Mouse (Mus musculus) bone marrow macrophage, adult 2 months (primary cell): ENCODE data around the gene Tmem199. TPM values are rescaled to one million over a fixed set of nuclear protein-coding genes. Genes with fewer than 3 reads are reported as not detected.
"Not testable (repeated sequence)": the region's sequence is repeated elsewhere in the genome, so short reads cannot be mapped to it uniquely, and the experiment has no call there.

Experiments used
- H3K27ac ChIP-seq: 2 replicates; pipeline ENCODE4 v1.5.1; 2012; ENCODE audit warnings: low read depth, low read length; ENCODE audit not compliant: insufficient read depth
- H3K4me1 ChIP-seq: 2 replicates; pipeline ENCODE4 v1.6.1; 2012; ENCODE audit warnings: low read length; ENCODE audit not compliant: control insufficient read depth, insufficient read depth
- H3K4me3 ChIP-seq: 2 replicates; pipeline ENCODE4 v1.5.1; 2012; ENCODE audit warnings: mild to moderate bottlenecking, low read length, moderate library complexity; ENCODE audit not compliant: insufficient read depth
- CTCF ChIP-seq: IDR thresholded peaks from 2 replicates; pipeline ENCODE4 v1.5.1; 2012; ENCODE audit warnings: low read depth, mild to moderate bottlenecking, low read length, moderate library complexity
- POLR2A ChIP-seq: IDR thresholded peaks from 2 replicates; pipeline ENCODE4 v1.6.1; 2012; ENCODE audit warnings: mild to moderate bottlenecking, low read depth, low read length, borderline replicate concordance
- polyA plus RNA-seq: library from polyadenylated mRNA; stranded (reverse); fragments of >200 nt; gene quantifications from 2 replicates; pipeline ENCODE4 v1.2.4, GENCODE M21; 2012; ENCODE audit not compliant: missing spikeins, insufficient read depth, insufficient read length

Gene Tmem199
- polyA plus RNA-seq, 1 experiment, result 21.9 TPM

DNA sequence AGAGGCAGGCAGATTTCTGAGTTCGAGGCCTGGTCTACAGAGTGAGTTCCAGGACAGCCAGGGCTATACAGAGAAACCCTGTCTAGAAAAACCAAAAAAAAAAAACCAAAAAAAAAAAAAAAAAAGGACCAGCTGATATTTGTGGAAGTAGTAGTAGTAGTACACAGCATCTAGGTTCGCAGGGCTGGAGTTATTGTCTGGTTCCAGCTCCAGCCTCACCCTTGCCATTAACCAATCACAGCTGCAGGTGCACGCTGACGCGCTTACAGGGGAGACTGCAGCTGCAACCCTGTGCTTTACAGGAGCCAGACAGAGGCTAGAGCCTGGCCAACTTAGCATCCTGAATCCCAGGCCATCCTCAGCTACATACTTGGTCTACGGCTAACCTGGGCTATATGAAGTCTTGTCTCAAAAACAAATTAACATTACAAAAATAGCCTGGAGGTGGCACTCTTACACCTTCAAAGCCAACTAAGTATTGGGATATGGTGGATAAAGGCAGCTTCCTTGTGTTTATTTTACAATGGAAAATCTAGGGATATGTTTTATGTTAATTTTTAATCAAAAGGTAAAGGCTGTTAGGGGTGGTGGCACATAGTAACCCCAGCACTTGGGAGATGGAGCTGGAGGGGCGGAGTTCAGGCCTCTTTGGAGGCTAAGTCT, 32.6 kb upstream of the Tmem199 start:
- TF ChIP-seq POLR2A, result no peak
- TF ChIP-seq CTCF, result no peak
- Histone ChIP-seq H3K27ac (no peak overlapping the region), H3K4me3 (no peak overlapping the region), H3K4me1 (peaks cover 26% of the 10 kb centered on the region)

DNA sequence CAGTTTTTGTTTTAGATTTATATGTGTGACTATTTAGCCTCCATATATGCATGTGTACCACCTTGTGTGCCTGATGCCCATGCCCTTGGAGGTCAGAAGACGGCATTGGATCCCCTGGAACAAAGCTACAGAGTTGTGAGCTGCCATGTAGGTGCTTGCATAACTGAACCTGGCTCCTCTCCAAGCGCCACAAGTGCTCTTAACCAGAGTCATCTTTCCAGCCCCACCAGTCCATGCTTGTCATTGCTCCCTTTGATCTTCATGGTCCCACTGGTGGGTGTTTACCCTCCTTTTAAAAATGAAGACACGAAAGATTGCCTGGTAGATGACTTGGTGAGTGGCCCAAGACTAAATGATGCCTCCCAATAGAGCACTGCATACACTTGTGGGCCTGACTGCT, 28.4 kb upstream of the Tmem199 start:
- Histone ChIP-seq H3K4me3 (no peak overlapping the region), H3K27ac (no peak overlapping the region), H3K4me1 (peaks cover 9% of the 10 kb centered on the region)
- no peak for TF ChIP-seq POLR2A

DNA sequence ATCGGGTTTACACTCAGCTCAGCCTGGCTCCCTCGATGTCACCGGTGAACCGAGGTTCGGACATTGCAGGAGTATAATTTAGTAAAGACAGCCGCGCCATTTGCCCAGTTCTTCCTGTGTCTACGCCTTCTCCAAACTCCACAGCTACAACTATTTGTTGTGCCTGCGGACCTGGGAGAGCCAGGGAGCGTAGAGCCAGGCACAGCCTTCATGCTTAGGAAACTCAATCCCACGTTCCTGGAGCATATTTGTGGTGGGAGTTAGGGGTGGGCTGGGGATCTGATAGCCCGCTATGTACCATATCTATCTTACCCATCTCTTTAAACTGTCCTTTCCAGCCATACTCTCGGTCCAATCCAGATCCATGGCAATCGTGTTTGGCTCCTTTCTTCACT, 24.7 kb upstream of the Tmem199 start:
- TF ChIP-seq CTCF, result no peak
- no peak for TF ChIP-seq POLR2A
- H3K4me3 ChIP-seq, result peak overlapping the region; percentile 79

DNA sequence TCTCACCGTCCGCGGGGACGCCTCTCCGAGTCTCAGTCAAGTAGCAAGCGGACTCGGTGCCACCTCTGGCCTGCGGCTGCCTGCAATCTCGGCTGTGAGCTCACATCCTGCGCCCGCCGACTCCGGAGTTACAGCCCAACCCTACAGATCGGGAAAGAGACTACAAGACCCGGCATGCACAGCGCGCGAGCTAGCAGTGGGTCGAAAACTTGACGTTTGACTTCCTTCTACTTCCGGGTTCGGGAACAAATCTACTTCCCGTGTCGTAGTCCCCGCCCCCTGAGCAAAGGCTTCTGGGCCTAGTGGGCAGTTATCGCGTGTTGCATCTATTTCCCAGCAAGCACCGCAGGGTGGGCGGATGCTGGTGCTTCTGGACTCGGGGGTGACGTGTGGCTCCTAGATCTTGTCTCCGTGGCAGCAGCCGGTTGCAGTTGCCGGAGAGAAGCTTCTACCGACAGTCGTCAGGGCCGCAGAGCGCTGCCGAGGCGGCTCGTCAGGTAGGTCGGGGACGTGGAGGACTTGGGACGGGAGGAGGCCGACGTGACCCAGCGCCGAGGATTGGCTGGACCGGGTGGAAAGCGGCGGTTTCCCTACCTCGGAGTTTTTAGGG, 24.2 kb upstream of the Tmem199 start, which contains the start of the genes Tnfaip1 and Ift20:
Gene Tnfaip1 (minus strand): TSS at position 253 of the 610 bp plus-strand sequence.
Gene Ift20 (plus strand): TSS at position 282 of the 610 bp plus-strand sequence.
- no peak for TF ChIP-seq POLR2A
- no peak for TF ChIP-seq CTCF
- H3K27ac ChIP-seq, result peak within 1 kb of the TSS; percentile 73

More for the DNA sequence above, 24.7 kb upstream of the Tmem199 start:
- Histone ChIP-seq H3K4me1 (peaks cover 10% of the 10 kb centered on the region), H3K27ac (peak overlapping the region; percentile 44)

DNA sequence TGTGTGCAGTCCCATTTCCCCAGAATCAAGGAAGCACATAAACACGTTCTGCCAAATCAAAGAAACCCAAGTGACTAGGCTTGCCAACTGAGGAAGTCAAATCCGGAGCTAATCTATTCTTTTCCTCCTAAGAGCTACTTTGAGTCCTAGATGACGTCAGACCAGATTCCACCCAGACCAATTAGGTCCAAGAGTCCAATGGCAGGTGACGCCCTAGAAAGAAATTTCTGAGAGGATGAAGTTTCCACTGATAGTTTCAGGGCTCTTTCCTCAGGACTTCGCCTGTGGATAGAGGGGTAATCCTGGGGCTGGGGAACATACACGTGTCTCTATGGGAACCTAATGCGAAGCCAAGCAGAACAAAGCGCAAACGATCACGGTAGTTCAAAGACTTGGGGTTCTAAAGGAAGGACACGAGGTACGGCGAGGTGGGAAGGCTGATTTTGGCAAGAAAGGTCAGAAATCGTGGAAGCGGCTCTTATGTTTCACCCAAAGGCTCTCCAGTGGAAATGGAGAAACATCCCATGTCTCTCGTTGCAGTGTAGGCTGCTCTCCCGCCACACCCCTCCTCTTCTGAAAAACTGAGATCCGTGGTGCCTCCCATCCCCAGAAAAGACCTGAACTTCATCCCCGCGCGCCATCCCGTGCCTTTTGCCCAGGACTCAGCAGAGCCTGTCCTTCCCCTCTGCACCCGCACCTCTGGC, 23.6 kb upstream of the Tmem199 start:
- peak overlapping the region; percentile 73 for H3K27ac ChIP-seq
- H3K4me1 ChIP-seq, result peaks cover 10% of the 10 kb centered on the region
- H3K4me3 ChIP-seq, result peak overlapping the region; percentile 78

More for the DNA sequence above, 24.2 kb upstream of the Tmem199 start, which contains the start of the genes Tnfaip1 and Ift20:
- Histone ChIP-seq H3K4me3 (peak within 1 kb of the TSS; percentile 79), H3K4me1 (peaks cover 10% of the 10 kb centered on the region)

DNA sequence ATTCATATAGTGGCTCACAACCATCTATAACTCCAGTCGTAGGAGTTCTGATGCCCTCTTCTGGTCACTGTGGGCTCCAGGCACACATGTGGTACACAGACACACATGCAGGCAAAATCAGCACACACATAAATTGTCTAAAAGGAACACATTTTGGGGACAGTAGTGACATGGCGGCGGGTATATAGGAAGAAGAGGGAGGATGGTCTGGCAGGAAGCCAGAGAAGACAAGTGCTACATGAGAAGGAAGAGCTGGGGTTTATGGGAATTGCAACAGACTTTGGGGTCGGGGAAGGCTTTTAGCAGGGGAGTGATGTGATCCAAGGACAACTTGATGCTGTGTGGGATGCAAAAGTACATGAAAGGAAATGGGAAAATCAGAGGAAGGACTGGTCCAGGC, 22.5 kb upstream of the Tmem199 start:
- peaks cover 10% of the 10 kb centered on the region for H3K4me1 ChIP-seq
- TF ChIP-seq CTCF, result no peak
- TF ChIP-seq POLR2A, result no peak
- peak overlapping the region; percentile 78 for H3K4me3 ChIP-seq
- peak overlapping the region; percentile 53 for H3K27ac ChIP-seq

More for the DNA sequence above, 23.6 kb upstream of the Tmem199 start:
- TF ChIP-seq CTCF (no peak), POLR2A (no peak)

DNA sequence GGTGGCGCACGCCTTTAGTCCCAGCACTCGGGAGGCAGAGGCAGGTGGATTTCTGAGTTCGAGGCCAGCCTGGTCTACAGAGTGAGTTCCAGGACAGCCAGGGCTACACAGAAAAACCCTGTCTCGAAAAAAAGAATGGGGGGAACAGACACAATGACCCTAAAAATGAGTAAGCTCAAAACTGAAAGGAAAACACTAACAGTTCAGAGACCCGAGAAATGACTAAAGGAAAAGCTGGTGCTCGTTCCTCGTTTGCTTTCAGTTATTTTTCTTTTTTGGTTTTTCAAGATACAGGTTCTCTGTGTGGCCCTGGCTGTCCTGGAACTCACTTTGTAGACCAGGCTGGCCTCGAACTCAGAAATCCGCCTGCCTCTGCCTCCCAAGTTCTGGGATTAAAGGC, 19.5 kb upstream of the Tmem199 start:
- H3K27ac ChIP-seq, H3K4me1 ChIP-seq, H3K4me3 ChIP-seq: not testable (repeated sequence)

DNA sequence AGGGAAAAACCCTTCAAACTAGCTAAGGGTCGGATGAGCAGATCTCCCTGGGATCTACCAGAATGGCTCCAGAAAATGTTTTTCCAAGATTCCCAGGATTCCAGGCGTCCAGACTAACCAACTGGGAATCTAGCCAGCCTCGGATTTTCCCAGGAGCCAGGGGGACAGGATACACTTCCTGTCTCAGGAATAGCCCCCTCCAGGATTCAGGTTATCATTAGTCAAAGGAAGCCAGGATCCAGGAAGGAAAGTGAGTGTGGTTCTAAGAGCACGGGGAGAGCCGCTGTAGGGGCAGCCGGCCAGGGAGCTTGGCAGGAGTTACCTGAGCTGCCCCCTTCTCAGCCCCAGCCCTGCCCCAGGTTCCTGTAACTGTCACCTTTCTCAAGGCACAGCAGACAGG, 19.1 kb upstream of the Tmem199 start:
- Histone ChIP-seq H3K27ac (no peak overlapping the region), H3K4me1 (peaks cover 7% of the 10 kb centered on the region), H3K4me3 (no peak overlapping the region)
- TF ChIP-seq POLR2A, result no peak
- TF ChIP-seq CTCF, result no peak

DNA sequence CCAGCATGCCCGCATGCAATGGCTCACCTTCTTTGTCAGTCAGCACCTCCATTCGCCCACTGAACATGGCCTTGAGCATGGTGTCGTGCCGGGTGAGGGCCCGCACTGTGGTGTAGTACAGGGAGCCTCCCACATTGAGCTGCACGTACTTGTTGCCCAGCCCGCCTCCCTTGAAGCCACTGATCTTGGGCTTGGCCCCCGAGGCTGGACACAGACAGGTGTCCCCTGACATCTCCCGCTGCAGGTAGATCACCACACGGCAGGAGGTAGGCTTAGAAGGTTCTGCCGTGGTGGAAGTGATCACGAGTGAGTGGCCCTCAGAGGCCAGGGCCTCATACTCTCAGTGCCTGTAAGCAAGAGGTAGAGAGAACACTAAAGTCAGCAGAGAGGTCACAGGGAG, 18.0 kb upstream of the Tmem199 start:
- Histone ChIP-seq H3K4me3 (no peak overlapping the region), H3K27ac (no peak overlapping the region), H3K4me1 (peaks cover 10% of the 10 kb centered on the region)
- TF ChIP-seq CTCF (no peak), POLR2A (no peak)

DNA sequence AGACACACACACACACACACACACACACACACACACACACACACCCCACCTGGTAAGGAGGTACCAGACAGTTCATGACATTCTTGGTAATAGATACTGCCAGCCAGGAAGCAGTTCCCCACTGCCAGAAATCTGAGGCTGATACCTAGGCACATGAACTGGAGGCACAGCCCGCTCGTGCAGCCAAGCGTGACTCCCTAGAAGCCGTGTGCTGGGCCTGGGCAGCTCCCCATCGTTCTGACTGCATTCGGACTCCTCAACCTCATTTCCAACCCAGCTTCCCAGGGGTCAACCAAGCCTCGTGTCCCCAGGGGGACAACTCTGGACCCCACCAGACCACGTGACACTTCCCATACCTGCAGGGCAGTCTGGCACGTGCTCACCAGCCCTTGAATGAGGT, 16.7 kb upstream of the Tmem199 start:
- TF ChIP-seq CTCF (no peak), POLR2A (no peak)
- H3K4me1 ChIP-seq, result peaks cover 10% of the 10 kb centered on the region
- H3K4me3 ChIP-seq, result no peak overlapping the region
- no peak overlapping the region for H3K27ac ChIP-seq
